Mouse (Mus musculus): ENCODE data around the gene Nrn1l.
A peak's percentile ranks its signal among the peaks of the same experiment; 100 is the strongest.

Nrn1l gene

DNA sequence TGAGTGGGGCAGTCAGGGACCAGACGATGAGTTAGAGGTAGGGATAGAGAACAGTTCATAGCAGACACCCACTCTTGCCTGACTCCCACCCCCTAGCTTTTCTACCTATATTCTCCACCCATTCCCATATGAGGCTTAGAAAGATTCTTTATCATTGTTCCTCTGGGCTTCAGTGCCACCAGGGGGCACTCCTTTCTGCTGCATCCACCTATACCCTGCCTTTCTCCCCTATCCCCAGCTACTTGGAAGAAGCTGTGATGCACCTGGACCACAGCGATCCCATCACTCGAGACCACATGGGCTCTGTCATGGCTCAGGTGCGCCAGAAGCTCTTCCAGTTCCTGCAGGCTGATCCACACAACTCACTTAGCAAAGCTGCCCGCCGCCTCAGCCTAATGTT, 935 bp upstream of the Nrn1l start:
- DNase-seq: peak; percentile 26

DNA sequence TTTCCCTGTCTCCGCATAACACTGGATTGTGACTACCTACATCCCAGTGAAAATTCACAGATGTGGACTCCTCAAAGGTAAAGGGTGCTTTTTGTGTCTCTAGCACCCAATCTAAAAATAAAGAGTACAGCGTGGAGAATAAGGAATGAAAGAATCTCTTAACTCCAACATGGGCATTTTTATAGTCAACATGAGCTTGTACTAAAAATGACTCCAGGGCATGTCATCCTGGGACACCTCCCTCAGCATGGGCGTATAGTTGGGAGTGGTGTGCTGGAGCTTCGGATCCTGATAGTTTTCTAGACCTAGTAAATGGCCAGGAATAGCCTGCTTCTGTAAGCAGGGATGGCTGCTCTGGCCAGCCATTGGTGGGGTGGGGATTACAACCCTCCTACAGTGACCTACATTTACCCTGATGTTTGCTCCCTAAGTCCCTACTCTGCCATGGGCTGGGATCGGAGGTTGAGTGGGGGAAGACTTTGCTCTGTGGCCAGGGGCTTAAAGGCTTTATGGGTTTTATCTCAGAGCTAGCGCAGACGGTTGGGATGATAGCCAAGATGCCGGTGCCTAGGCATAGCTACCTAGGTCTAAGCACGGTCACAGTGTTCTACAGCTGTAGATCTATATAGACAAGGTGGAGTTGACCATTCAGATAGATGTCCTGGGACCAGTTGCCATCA, 4.6 kb downstream of the Nrn1l start:
- no peak for DNase-seq

- peak; percentile 90 for DNase-seq
These were observed 7.0 kb downstream of the Nrn1l start, which contains the start of gene Pskh1 for GRCm38 (mm10) chr8:105900180-105900940. TSS of gene Pskh1 (plus strand) at chr8:105900441.

DNA sequence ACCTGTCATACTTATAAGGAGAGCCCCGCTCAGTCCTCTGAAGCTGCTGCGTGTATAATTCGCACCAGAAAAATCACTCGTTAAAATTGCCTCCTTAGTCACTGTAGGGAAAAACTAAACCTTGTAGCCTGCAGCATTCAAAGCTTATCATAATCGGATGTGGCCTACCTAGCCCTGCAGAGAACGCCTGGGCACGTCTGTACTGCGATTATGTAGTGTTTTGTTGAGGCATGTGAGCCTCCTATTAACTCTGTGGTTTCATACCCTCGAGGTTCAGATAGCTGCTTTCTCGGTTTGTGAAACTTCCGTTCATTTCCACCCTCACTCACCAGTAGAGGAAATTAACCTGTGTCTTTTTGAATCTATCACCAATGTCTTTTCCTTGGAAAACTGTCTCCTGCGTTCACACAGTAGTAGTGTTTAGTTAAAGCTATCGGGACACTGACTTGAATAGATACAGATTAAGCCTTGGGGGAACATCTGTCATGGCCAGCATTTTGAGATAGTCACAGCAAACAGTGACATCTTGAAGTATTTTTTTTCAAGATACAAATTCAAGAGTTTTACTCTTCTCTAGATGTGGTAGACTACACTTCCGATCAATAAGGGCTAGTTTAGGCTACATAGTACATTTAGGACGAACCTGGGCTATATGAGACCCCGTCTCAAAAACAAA, 7.7 kb downstream of the Nrn1l start:
- DNase-seq: peak; percentile 12

- DNase-seq: no peak
These were observed 26.0 kb downstream of the Nrn1l start for GRCm38 (mm10) chr8:105919390-105919789.

GRCm38 (mm10) chr8:105925123-105925522, 31.8 kb downstream of the Nrn1l start:
- no peak for DNase-seq

- peak; percentile 84 for DNase-seq
These were observed 37.2 kb downstream of the Nrn1l start for GRCm38 (mm10) chr8:105930602-105931001.

GRCm38 (mm10) chr8:105931271-105931670, 37.9 kb downstream of the Nrn1l start:
- DNase-seq: no peak

DNA sequence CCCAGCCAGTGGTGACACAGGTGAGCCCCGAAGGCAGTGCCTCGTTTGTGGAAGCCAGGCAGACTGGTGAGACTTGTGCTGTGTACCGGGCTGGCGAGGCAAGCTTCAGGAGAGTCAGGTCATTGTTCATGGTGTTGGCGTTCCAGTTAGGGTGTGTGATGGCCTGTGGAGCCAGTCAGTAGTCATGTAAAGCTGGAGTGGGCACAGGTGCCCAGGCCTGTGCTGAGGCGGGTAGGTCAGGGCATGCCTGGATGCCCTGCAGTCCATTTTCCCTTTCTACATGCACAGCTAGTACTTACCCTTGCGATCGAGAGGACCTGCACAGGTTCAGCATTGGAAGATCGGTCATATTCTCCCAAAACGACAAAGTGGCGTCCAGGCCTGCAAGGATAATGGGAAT, 39.2 kb downstream of the Nrn1l start:
- no peak for DNase-seq

GRCm38 (mm10) chr8:105933762-105934161, 40.4 kb downstream of the Nrn1l start, which contains the start of gene Ctrl:
TSS of gene Ctrl (minus strand) at chr8:105933862.
- no peak for DNase-seq

- DNase-seq: no peak
These were observed 41.7 kb downstream of the Nrn1l start for GRCm38 (mm10) chr8:105935105-105935504.

DNA sequence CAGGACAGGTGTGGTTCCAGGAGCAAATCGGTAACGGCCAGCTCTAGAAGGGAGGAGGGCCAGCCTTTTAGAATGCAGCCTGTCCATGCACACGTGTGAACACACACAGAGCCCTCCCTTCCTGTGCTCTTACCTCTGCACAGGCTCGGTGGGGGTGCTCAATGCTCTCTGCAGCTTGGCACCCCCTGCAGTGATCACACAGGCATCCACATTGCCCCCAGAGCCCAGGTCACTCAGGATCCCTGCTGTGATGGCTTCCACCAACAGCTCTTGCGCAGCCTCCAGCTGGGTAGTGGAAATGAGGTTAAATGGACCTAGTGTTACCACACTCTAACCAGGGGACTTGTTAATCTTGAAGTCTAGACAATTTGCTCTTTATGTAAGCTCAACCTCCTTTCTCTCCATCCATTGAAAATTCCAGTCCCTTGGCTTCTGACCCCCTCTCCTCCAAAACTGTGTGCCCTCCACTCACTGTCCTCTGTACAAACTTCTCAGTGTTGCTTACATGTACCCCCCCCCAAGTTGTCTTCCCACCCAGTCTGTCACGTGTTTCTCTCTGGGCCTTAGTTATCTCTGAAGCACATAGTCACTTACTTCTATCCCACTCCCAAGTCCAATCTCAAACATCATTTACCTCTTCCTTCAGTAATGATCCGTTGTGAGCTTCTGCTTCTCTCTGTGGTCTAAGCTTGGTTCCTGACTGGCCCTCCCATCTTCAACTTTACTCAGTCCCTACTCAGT, 42.7 kb downstream of the Nrn1l start:
- no peak for DNase-seq

- peak; percentile 96 for DNase-seq
These were observed 43.6 kb downstream of the Nrn1l start for GRCm38 (mm10) chr8:105936866-105937475.

GRCm38 (mm10) chr8:105937496-105938305, 44.3 kb downstream of the Nrn1l start:
- peak; percentile 57 for DNase-seq

GRCm38 (mm10) chr8:105938306-105938669, 44.9 kb downstream of the Nrn1l start, which contains the start of gene Psmb10:
TSS of gene Psmb10 (minus strand) at chr8:105938444.
- DNase-seq: peak; percentile 44

GRCm38 (mm10) chr8:105942026-105942425, 48.7 kb downstream of the Nrn1l start:
- DNase-seq: no peak

DNA sequence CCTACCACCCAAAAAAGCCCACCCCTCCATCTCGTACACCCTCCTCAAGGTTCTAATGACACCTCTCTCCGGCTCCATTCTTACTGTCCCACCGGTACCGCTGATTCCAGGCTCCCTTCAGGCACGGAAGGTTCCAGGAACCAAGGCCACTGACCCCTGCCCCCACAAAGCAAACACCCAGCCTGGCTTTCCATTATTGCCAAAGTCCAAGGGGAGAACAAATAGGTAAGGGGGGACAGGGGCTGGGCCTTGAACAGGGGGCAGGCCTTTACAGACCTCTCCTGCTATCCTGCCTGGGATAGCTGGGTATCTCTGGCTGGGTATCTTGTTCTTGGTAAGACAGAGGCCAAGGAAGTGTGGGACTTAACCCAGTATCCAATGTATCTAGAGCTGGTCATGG, 49.2 kb downstream of the Nrn1l start:
- no peak for DNase-seq

GRCm38 (mm10) chr8:105943321-105943739, 50.0 kb downstream of the Nrn1l start, which contains the start of gene Lcat:
TSS of gene Lcat (minus strand) at chr8:105943382.
- no peak for DNase-seq
